Mouse (Mus musculus) heart, embryonic 15.5 days (tissue): Measurements from ENCODE around the gene Purb. TPM values are rescaled to one million over a fixed set of nuclear protein-coding genes. Genes with fewer than 3 reads are reported as not detected.
A peak's percentile ranks its signal among the peaks of the same experiment; 100 is the strongest.
"Not testable (repeated sequence)": the region's sequence is repeated elsewhere in the genome, so short reads cannot be mapped to it uniquely, and the experiment has no call there.

ENCODE experiments used
- ATAC-seq: fragments of 200-750 bp; cut with Nextera tagmentation; replicated peaks from 2 replicates; pipeline ENCODE4 v1.8.0; 2017; ENCODE audit warnings: low read depth, moderate TSS enrichment; ENCODE audit not compliant: insufficient number of reproducible peaks, insufficient read depth, low FRiP score
- H3K27ac ChIP-seq: fragments of 300-500 bp; sonication (generic); 2 replicates; pipeline ENCODE4 v1.5.1; 2015; ENCODE audit warnings: mild to moderate bottlenecking, inconsistent platforms
- H3K27me3 ChIP-seq: fragments of 300-500 bp; sonication (generic); 2 replicates; pipeline ENCODE4 v1.6.1; 2015; ENCODE audit warnings: inconsistent platforms
- H3K36me3 ChIP-seq: fragments of 300-500 bp; sonication (generic); 2 replicates; pipeline ENCODE4 v1.6.1; 2015; ENCODE audit warnings: mild to moderate bottlenecking, inconsistent platforms
- H3K4me1 ChIP-seq: fragments of 300-500 bp; sonication (generic); replicated peaks from 2 replicates; pipeline ENCODE4 v1.6.1; 2015; ENCODE audit warnings: inconsistent platforms
- H3K4me2 ChIP-seq: fragments of 300-500 bp; sonication (generic); 2 replicates; pipeline ENCODE4 v1.6.1; 2015; ENCODE audit warnings: inconsistent platforms, mild to moderate bottlenecking, moderate library complexity
- H3K4me3 ChIP-seq: fragments of 300-500 bp; sonication (generic); 2 replicates; pipeline ENCODE4 v1.5.1; 2015; ENCODE audit warnings: mild to moderate bottlenecking, inconsistent platforms
- H3K9ac ChIP-seq: fragments of 300-500 bp; sonication (generic); 2 replicates; pipeline ENCODE4 v1.6.1; 2015; ENCODE audit warnings: mild to moderate bottlenecking, inconsistent platforms
- H3K9me3 ChIP-seq: fragments of 300-500 bp; sonication (generic); replicated peaks from 2 replicates; pipeline ENCODE4 v1.6.1; 2016; ENCODE audit warnings: inconsistent platforms
- WGBS: fragments of 180-500 bp; shearing (Covaris S2); methylation state at CpG from one replicate; pipeline ENCODE4 v1.1.7; 2015; ENCODE audit warnings: mixed read lengths; 5-methylcytosine and 5-hydroxymethylcytosine counted together
- polyA plus RNA-seq: library from polyadenylated mRNA; unstranded; fragments of >200 nt; fragmentation: Nextera tagmentation; extraction: Ambion mirVana; gene quantifications from 2 replicates; pipeline ENCODE4 v1.2.1, GENCODE M21; 2015

Purb gene
- polyA plus RNA-seq, 1 experiment from 2014 or later = 26.1 TPM

GRCm38 (mm10) chr11:6443102-6443501 lies 32.6 kb downstream of the Purb start:
- H3K27me3 ChIP-seq = no peaks in the 10 kb centered on the region
- H3K9me3 ChIP-seq = no peaks in the 10 kb centered on the region
- no peak for ATAC-seq
- H3K9ac ChIP-seq = peak overlapping the region; percentile 68
- H3K4me2 ChIP-seq = peak overlapping the region; percentile 65
- 45% methylated on average over 4 of the region's 4 CpGs for WGBS
- H3K4me3 ChIP-seq = peak overlapping the region; percentile 67
- H3K4me1 ChIP-seq = peaks cover 15% of the 10 kb centered on the region
- peaks cover 7% of the 10 kb centered on the region for H3K36me3 ChIP-seq
- peak overlapping the region; percentile 90 for H3K27ac ChIP-seq

- WGBS = 97% methylated on average over 4 of the region's 4 CpGs
These were observed 33.2 kb downstream of the Purb start for GRCm38 (mm10) chr11:6442566-6442965.

GRCm38 (mm10) chr11:6440171-6440570 lies 35.5 kb downstream of the Purb start:
- WGBS = 98% methylated on average over 4 of the region's 4 CpGs
- H3K4me3 ChIP-seq = no peak overlapping the region
- H3K9me3 ChIP-seq = no peaks in the 10 kb centered on the region
- H3K27me3 ChIP-seq = no peaks in the 10 kb centered on the region
- peaks cover 12% of the 10 kb centered on the region for H3K4me1 ChIP-seq
- no peak overlapping the region for H3K4me2 ChIP-seq
- no peak for ATAC-seq
- peaks cover 28% of the 10 kb centered on the region for H3K36me3 ChIP-seq
- H3K9ac ChIP-seq = no peak overlapping the region
- H3K27ac ChIP-seq = no peak overlapping the region

More at GRCm38 (mm10) chr11:6442566-6442965, 33.2 kb downstream of the Purb start:
- 0 out of 2 replicates have a peak overlapping the region, but pooled peaks have one; percentile 67 for H3K4me3 ChIP-seq
- no peaks in the 10 kb centered on the region for H3K9me3 ChIP-seq
- H3K9ac ChIP-seq = no peak overlapping the region
- H3K4me2 ChIP-seq = peak overlapping the region; percentile 65
- ATAC-seq = no peak
- H3K36me3 ChIP-seq = peaks cover 13% of the 10 kb centered on the region
- H3K4me1 ChIP-seq = peaks cover 14% of the 10 kb centered on the region
- no peaks in the 10 kb centered on the region for H3K27me3 ChIP-seq
- no peak overlapping the region for H3K27ac ChIP-seq

- Histone ChIP-seq H3K9me3 (no peaks in the 10 kb centered on the region), H3K27ac (no peak overlapping the region), H3K36me3 (peaks cover 52% of the 10 kb centered on the region), H3K4me2 (no peak overlapping the region), H3K9ac (no peak overlapping the region), H3K27me3 (no peaks in the 10 kb centered on the region), H3K4me1 (peaks cover 3% of the 10 kb centered on the region), H3K4me3 (no peak overlapping the region)
- ATAC-seq = no peak
- WGBS = 88% methylated on average over 2 of the region's 2 CpGs
These were observed 38.0 kb downstream of the Purb start for GRCm38 (mm10) chr11:6437667-6438066.

- ATAC-seq = no peak
- Histone ChIP-seq H3K9me3 (no peaks in the 10 kb centered on the region), H3K36me3 (peaks cover 62% of the 10 kb centered on the region), H3K9ac (no peak overlapping the region), H3K27me3 (no peaks in the 10 kb centered on the region), H3K4me3 (no peak overlapping the region), H3K27ac (no peak overlapping the region), H3K4me1 (no peaks in the 10 kb centered on the region), H3K4me2 (no peak overlapping the region)
- 72% methylated on average over 8 of the region's 8 CpGs for WGBS
These were observed 39.3 kb downstream of the Purb start for GRCm38 (mm10) chr11:6436442-6436841.

GRCm38 (mm10) chr11:6430186-6430585 lies 45.5 kb downstream of the Purb start:
- no peak overlapping the region for H3K4me3 ChIP-seq
- ATAC-seq = no peak
- peaks cover 77% of the 10 kb centered on the region for H3K36me3 ChIP-seq
- no peak overlapping the region for H3K4me2 ChIP-seq
- no peak overlapping the region for H3K27ac ChIP-seq
- no peaks in the 10 kb centered on the region for H3K27me3 ChIP-seq
- 94% methylated on average over 7 of the region's 7 CpGs for WGBS
- H3K4me1 ChIP-seq = no peaks in the 10 kb centered on the region
- H3K9ac ChIP-seq = no peak overlapping the region
- no peaks in the 10 kb centered on the region for H3K9me3 ChIP-seq

GRCm38 (mm10) chr11:6420722-6421350 lies 54.9 kb downstream of the Purb start:
- Histone ChIP-seq H3K27ac (peak overlapping the region; percentile 17; the same call in 1 of the 2 replicates), H3K27me3 (no peaks in the 10 kb centered on the region), H3K9ac (no peak overlapping the region), H3K9me3 (no peaks in the 10 kb centered on the region), H3K4me3 (no peak overlapping the region), H3K4me2 (no peak overlapping the region), H3K36me3 (peaks cover 43% of the 10 kb centered on the region), H3K4me1 (peaks cover 12% of the 10 kb centered on the region)
- no peak for ATAC-seq
- 78% methylated on average over 2 of the region's 2 CpGs for WGBS

GRCm38 (mm10) chr11:6420283-6420703 lies 55.4 kb downstream of the Purb start:
- Histone ChIP-seq H3K9me3 (no peaks in the 10 kb centered on the region), H3K27ac (no peak overlapping the region), H3K4me3 (no peak overlapping the region), H3K4me2 (no peak overlapping the region), H3K9ac (no peak overlapping the region), H3K36me3 (peaks cover 40% of the 10 kb centered on the region), H3K27me3 (no peaks in the 10 kb centered on the region), H3K4me1 (peaks cover 13% of the 10 kb centered on the region)
- ATAC-seq = no peak
- 11% methylated on average over 1 of the region's 1 CpGs for WGBS

GRCm38 (mm10) chr11:6419156-6419555 lies 56.6 kb downstream of the Purb start:
- 57% methylated on average over 4 of the region's 4 CpGs for WGBS
- Histone ChIP-seq H3K4me1 (peaks cover 19% of the 10 kb centered on the region), H3K36me3 (peaks cover 33% of the 10 kb centered on the region)
- H3K4me2 ChIP-seq, H3K27me3 ChIP-seq, H3K9me3 ChIP-seq, H3K9ac ChIP-seq, ATAC-seq, H3K4me3 ChIP-seq, H3K27ac ChIP-seq: not testable (repeated sequence)

GRCm38 (mm10) chr11:6418751-6419150 lies 57.0 kb downstream of the Purb start:
- WGBS = 75% methylated on average over 5 of the region's 5 CpGs
- H3K4me2 ChIP-seq = 0 out of 2 replicates have a peak overlapping the region, but pooled peaks have one; percentile 70
- H3K9me3 ChIP-seq = no peaks in the 10 kb centered on the region
- no peaks in the 10 kb centered on the region for H3K27me3 ChIP-seq
- ATAC-seq = no peak
- peaks cover 33% of the 10 kb centered on the region for H3K36me3 ChIP-seq
- H3K4me1 ChIP-seq = peaks cover 19% of the 10 kb centered on the region
- H3K27ac ChIP-seq = no peak overlapping the region
- no peak overlapping the region for H3K4me3 ChIP-seq
- no peak overlapping the region for H3K9ac ChIP-seq
